Mouse (Mus musculus) embryonic facial prominence, embryonic 10.5 days (tissue): Measurements from ENCODE around the gene Olfr215. TPM values are rescaled to one million over a fixed set of nuclear protein-coding genes. Genes with fewer than 3 reads are reported as not detected.
"Not testable (repeated sequence)": the region's sequence is repeated elsewhere in the genome, so short reads cannot be mapped to it uniquely, and the experiment has no call there.

Experiments used
- DNase-seq: peaks from one replicate; pipeline ENCODE4 v3.0.0-alpha.2; 2017; ENCODE audit warnings: low spot score
- H3K27ac ChIP-seq: fragments of 300-500 bp; sonication (generic); replicated peaks from 2 replicates; pipeline ENCODE4 v1.5.1; 2016; ENCODE audit warnings: mild to moderate bottlenecking
- H3K27me3 ChIP-seq: fragments of 300-500 bp; sonication (generic); replicated peaks from 2 replicates; pipeline ENCODE4 v1.6.1; 2016; ENCODE audit warnings: low read depth, mild to moderate bottlenecking; ENCODE audit not compliant: poor library complexity, severe bottlenecking
- H3K36me3 ChIP-seq: fragments of 300-500 bp; sonication (generic); replicated peaks from 2 replicates; pipeline ENCODE4 v1.6.1; 2016; ENCODE audit warnings: mild to moderate bottlenecking, moderate library complexity
- H3K4me1 ChIP-seq: fragments of 300-500 bp; sonication (generic); 2 replicates; pipeline ENCODE4 v1.6.1; 2016
- H3K4me3 ChIP-seq: fragments of 300-500 bp; sonication (generic); 2 replicates; pipeline ENCODE4 v1.5.1; 2016; ENCODE audit warnings: mild to moderate bottlenecking, moderate library complexity
- H3K9me3 ChIP-seq: fragments of 300-500 bp; sonication (generic); 2 replicates; pipeline ENCODE4 v1.6.1; 2016; ENCODE audit warnings: mild to moderate bottlenecking
- WGBS: fragments of 180-500 bp; shearing (Covaris S2); methylation state at CpG from one replicate; pipeline ENCODE4 v1.1.7; 2016; 5-methylcytosine and 5-hydroxymethylcytosine counted together
- polyA plus RNA-seq: library from polyadenylated mRNA; unstranded; fragments of >200 nt; fragmentation: Nextera tagmentation; extraction: Ambion mirVana; gene quantifications from 2 replicates; pipeline ENCODE4 v1.2.1, GENCODE M21; 2016

Gene Olfr215
- polyA plus RNA-seq, 1 experiment from 2014 or later = not detected

GRCm38 (mm10) chr6:116553935-116554334 lies 30.1 kb downstream of the Olfr215 start, which contains the start of gene Olfr214:
Gene Olfr214 (plus strand): TSS chr6:116554235.
- H3K4me3 ChIP-seq = no peak within 1 kb of the TSS
- no peaks in the 10 kb centered on the region for H3K36me3 ChIP-seq
- H3K27me3 ChIP-seq = no peaks in the 10 kb centered on the region
- H3K9me3 ChIP-seq = no peaks in the 10 kb centered on the region
- WGBS = 85% methylated on average over 1 of the region's 1 CpGs
- no peak within 1 kb of the TSS for H3K27ac ChIP-seq
- no peaks in the 10 kb centered on the region for H3K4me1 ChIP-seq
- no peak for DNase-seq

DNA sequence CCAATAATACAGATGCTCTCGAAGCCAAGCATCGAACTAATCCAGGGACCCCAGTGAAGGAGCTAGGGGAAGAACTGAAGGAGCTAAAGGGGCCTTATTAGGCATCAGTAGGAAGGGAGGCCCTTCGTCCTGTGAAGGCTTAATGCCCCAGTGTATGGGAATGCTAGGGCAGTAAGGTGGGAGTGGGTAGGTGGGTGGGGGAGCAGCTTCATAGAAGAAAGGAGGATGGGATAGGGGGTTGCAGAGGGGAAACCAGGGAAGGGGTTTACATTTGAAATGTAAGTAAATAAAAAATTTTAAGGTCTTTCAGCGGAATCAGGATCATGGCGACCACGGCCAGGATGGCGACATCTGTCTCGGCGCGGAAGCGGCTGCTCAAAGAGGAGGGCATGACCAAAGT lies 33.2 kb downstream of the Olfr215 start, which contains the start of gene Gm5580:
TSS of gene Gm5580 (plus strand) at position 301 of the 400 bp plus-strand sequence.
- H3K9me3 ChIP-seq, H3K27ac ChIP-seq, H3K4me1 ChIP-seq, H3K36me3 ChIP-seq, H3K27me3 ChIP-seq, H3K4me3 ChIP-seq, DNase-seq: not testable (repeated sequence)
- WGBS = 92% methylated on average over 11 of the region's 11 CpGs

- Histone ChIP-seq H3K27ac (no peak overlapping the region), H3K36me3 (no peaks in the 10 kb centered on the region), H3K4me3 (no peak overlapping the region), H3K27me3 (no peaks in the 10 kb centered on the region), H3K9me3 (no peaks in the 10 kb centered on the region), H3K4me1 (no peaks in the 10 kb centered on the region)
- 89% methylated on average over 2 of the region's 2 CpGs for WGBS
- DNase-seq = no peak
These were observed 41.5 kb downstream of the Olfr215 start for GRCm38 (mm10) chr6:116542500-116542899.

- H3K4me1 ChIP-seq = no peaks in the 10 kb centered on the region
- H3K9me3 ChIP-seq = no peaks in the 10 kb centered on the region
- no peaks in the 10 kb centered on the region for H3K27me3 ChIP-seq
- no peak for DNase-seq
- no peak within 1 kb of the TSS for H3K4me3 ChIP-seq
- H3K36me3 ChIP-seq = no peaks in the 10 kb centered on the region
- no peak within 1 kb of the TSS for H3K27ac ChIP-seq
- 89% methylated on average over 1 of the region's 1 CpGs for WGBS
These were observed 45.8 kb downstream of the Olfr215 start, which contains the start of gene Olfr213 for GRCm38 (mm10) chr6:116538156-116538555. Gene Olfr213 (plus strand): TSS chr6:116538456.

Other genes starting within 250 kb of the Olfr215 start
- 24.7 and 26.5 TPM in 2 replicates for gene March8, start 246.2 kb downstream of the Olfr215 start, polyA plus RNA-seq
- gene Alox5, start 123.0 kb downstream of the Olfr215 start, polyA plus RNA-seq = 0.68 and 0.93 TPM in 2 replicates
- not detected in 2 replicates for gene Olfr211, start 95.1 kb downstream of the Olfr215 start, polyA plus RNA-seq
- gene Olfr212, start 77.7 kb downstream of the Olfr215 start, polyA plus RNA-seq = not detected in 2 replicates
- not detected in 2 replicates for gene Olfr213, start 45.7 kb downstream of the Olfr215 start, polyA plus RNA-seq
- gene Gm5580, start 33.1 kb downstream of the Olfr215 start, polyA plus RNA-seq = 0.64 and 0.85 TPM in 2 replicates
- gene Olfr214, start 30.0 kb downstream of the Olfr215 start, polyA plus RNA-seq = not detected in 2 replicates
- gene Zfp422, start 44.8 kb upstream of the Olfr215 start, polyA plus RNA-seq = 267 TPM in 2 replicates
- 16.5 and 20.6 TPM in 2 replicates for gene Depp1, start 66.4 kb upstream of the Olfr215 start, polyA plus RNA-seq
- gene Rassf4, start 89.8 kb upstream of the Olfr215 start, polyA plus RNA-seq = 12.8 and 19.0 TPM in 2 replicates
- gene Tmem72, start 132.7 kb upstream of the Olfr215 start, polyA plus RNA-seq = 0.04 and 0.06 TPM in 2 replicates